Mouse (Mus musculus) granulocyte monocyte progenitor cell, adult 5-6 weeks (primary cell): ENCODE measurements around the gene Renbp. TPM values are rescaled to one million over a fixed set of nuclear protein-coding genes. Genes with fewer than 3 reads are reported as not detected.

Source experiments
- total RNA-seq, 2 experiments: library from RNA; stranded (forward) in 1 of 2; stranded (reverse) in 1 of 2; fragments of 200-712, 200-1000 nt in 1 of 2; fragments of >200 nt in 1 of 2; fragmentation: Nextera tagmentation in 1 of 2; gene quantifications; 2 replicates each; pipeline ENCODE4 v1.2.3; 2014 to 2017

Renbp gene
- total RNA-seq, 2 experiments from 2014 or later: 24.3 to 24.5 TPM

Other genes starting within 250 kb of the Renbp start
- 127 and 157 TPM in 2 replicates for gene Bcap31, start 214.7 kb downstream of the Renbp start, total RNA-seq (2014; fragmentation: Nextera tagmentation)
- gene Bcap31, start 214.7 kb downstream of the Renbp start, total RNA-seq (2017): 255 and 292 TPM in 2 replicates
- gene Abcd1, start 214.3 kb downstream of the Renbp start, total RNA-seq (2014; fragmentation: Nextera tagmentation): 61.0 and 61.6 TPM in 2 replicates
- gene Abcd1, start 214.3 kb downstream of the Renbp start, total RNA-seq (2017): 19.5 and 26.1 TPM in 2 replicates
- gene Plxnb3, start 173.8 kb downstream of the Renbp start, total RNA-seq (2014; fragmentation: Nextera tagmentation): not detected in 2 replicates
- gene Plxnb3, start 173.8 kb downstream of the Renbp start, total RNA-seq (2017): 0.13 and 0.57 TPM in 2 replicates
- not detected in 2 replicates for gene Srpk3, start 156.4 kb downstream of the Renbp start, total RNA-seq (2014; fragmentation: Nextera tagmentation)
- not detected in 2 replicates for gene Srpk3, start 156.4 kb downstream of the Renbp start, total RNA-seq (2017)
- gene Idh3g, start 144.0 kb downstream of the Renbp start, total RNA-seq (2014; fragmentation: Nextera tagmentation): 290 and 324 TPM in 2 replicates
- gene Idh3g, start 144.0 kb downstream of the Renbp start, total RNA-seq (2017): 213 and 240 TPM in 2 replicates
- 623 and 635 TPM in 2 replicates for gene Ssr4, start 143.8 kb downstream of the Renbp start, total RNA-seq (2014; fragmentation: Nextera tagmentation)
- 345 and 370 TPM in 2 replicates for gene Ssr4, start 143.8 kb downstream of the Renbp start, total RNA-seq (2017)
- gene Pdzd4, start 105.9 kb downstream of the Renbp start, total RNA-seq (2014; fragmentation: Nextera tagmentation): 0.58 and 2.6 TPM in 2 replicates
- 0.90 and 1.4 TPM in 2 replicates for gene Pdzd4, start 105.9 kb downstream of the Renbp start, total RNA-seq (2017)
- not detected in 2 replicates for gene Avpr2, start 38.7 kb downstream of the Renbp start, total RNA-seq (2014; fragmentation: Nextera tagmentation)
- 0.09 TPM in 1 of 2 replicates, not detected in the other for gene Avpr2, start 38.7 kb downstream of the Renbp start, total RNA-seq (2017)
- 0.11 and 0.13 TPM in 2 replicates for gene L1cam, start 34.7 kb downstream of the Renbp start, total RNA-seq (2014; fragmentation: Nextera tagmentation)
- 0.26 and 1.6 TPM in 2 replicates for gene L1cam, start 34.7 kb downstream of the Renbp start, total RNA-seq (2017)
- 45.1 and 49.1 TPM in 2 replicates for gene Arhgap4, start 9.0 kb downstream of the Renbp start, total RNA-seq (2014; fragmentation: Nextera tagmentation)
- gene Arhgap4, start 9.0 kb downstream of the Renbp start, total RNA-seq (2017): 26.4 and 36.3 TPM in 2 replicates
- gene Naa10, start 8.9 kb downstream of the Renbp start, total RNA-seq (2014; fragmentation: Nextera tagmentation): 159 and 179 TPM in 2 replicates
- gene Naa10, start 8.9 kb downstream of the Renbp start, total RNA-seq (2017): 155 and 215 TPM in 2 replicates
- gene Hcfc1, start 35.5 kb upstream of the Renbp start, total RNA-seq (2014; fragmentation: Nextera tagmentation): 114 and 140 TPM in 2 replicates
- gene Hcfc1, start 35.5 kb upstream of the Renbp start, total RNA-seq (2017): 55.5 and 63.3 TPM in 2 replicates
- gene Irak1, start 93.1 kb upstream of the Renbp start, total RNA-seq (2014; fragmentation: Nextera tagmentation): 101 and 122 TPM in 2 replicates
- 54.8 and 60.7 TPM in 2 replicates for gene Irak1, start 93.1 kb upstream of the Renbp start, total RNA-seq (2017)
- not detected in 2 replicates for gene Opn1mw, start 196.6 kb upstream of the Renbp start, total RNA-seq (2014; fragmentation: Nextera tagmentation)
- gene Opn1mw, start 196.6 kb upstream of the Renbp start, total RNA-seq (2017): not detected in 2 replicates
- 19.9 and 22.6 TPM in 2 replicates for gene Mecp2, start 204.5 kb upstream of the Renbp start, total RNA-seq (2014; fragmentation: Nextera tagmentation)
- 11.6 and 14.6 TPM in 2 replicates for gene Mecp2, start 204.5 kb upstream of the Renbp start, total RNA-seq (2017)
- not detected in 2 replicates for gene Tex28, start 237.0 kb upstream of the Renbp start, total RNA-seq (2014; fragmentation: Nextera tagmentation)
- gene Tex28, start 237.0 kb upstream of the Renbp start, total RNA-seq (2017): not detected in 2 replicates
- not detected in 2 replicates for gene Tktl1, start 246.4 kb upstream of the Renbp start, total RNA-seq (2014; fragmentation: Nextera tagmentation)
- gene Tktl1, start 246.4 kb upstream of the Renbp start, total RNA-seq (2017): not detected in 2 replicates